Mouse (Mus musculus): Measurements from ENCODE around the gene Suco.

DNA sequence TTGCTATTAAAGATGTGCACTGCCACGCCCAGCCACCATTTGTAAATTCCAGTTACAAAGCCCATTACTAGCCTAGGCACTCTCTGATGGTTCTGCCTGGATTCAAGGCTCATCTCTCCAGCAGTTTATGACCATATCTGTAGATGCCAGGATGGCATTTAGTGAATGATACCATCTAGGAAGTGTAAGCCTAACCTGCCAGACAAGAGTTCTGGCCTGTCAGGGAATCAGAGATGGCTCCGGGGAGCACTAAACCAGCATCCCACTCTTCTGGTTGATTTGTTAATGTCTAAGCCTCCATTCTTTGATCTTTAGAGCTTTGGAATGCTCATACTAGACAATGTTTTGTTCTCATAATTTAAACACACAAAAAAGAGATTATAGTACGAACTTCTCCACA lies 47.8 kb upstream of the Suco start:
- TF ChIP-seq CTCF (IDR thresholded peaks at IDR 0.05; ENCODE audit: extremely low read depth, insufficient read length, insufficient replicate concordance, low read depth, low read length): no peak
- TF ChIP-seq POLR2A (IDR thresholded peaks at IDR 0.05; ENCODE audit: low read depth, low read length): no peak
